Mouse (Mus musculus): Measurements from ENCODE around the gene Phf2. TPM values are rescaled to one million over a fixed set of nuclear protein-coding genes. Genes with fewer than 3 reads are reported as not detected.
A peak's percentile ranks its signal among the peaks of the same experiment; 100 is the strongest.

Phf2 gene
- total and polyA plus RNA-seq, 2 experiments from 2014 or later: 5.1 to 26.0 TPM

DNA sequence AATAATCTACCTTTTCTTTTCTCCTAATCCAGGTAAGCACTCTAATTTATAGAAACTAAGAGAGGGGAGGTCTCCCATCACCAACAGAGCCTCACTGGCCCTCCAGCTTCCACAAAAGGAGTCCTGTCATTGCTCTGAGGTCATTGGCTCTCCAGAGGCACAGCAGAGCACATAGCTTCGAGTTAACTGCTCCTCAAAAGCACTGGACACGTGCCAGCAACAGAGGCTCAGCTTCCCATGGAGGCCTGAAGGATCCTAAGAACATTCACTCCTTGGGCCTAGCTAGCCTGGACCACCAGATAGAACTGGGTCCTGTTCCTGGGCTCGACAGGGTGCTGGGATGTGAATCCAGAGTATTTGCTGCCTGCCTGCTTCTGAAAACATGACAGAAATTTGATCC is 21.8 kb downstream of the Phf2 start:
- H3K36me3 ChIP-seq (ENCODE audit: insufficient read depth, low read length): no peaks in the 10 kb centered on the region
- peak; percentile 71 for DNase-seq (ENCODE audit: low spot score)

DNA sequence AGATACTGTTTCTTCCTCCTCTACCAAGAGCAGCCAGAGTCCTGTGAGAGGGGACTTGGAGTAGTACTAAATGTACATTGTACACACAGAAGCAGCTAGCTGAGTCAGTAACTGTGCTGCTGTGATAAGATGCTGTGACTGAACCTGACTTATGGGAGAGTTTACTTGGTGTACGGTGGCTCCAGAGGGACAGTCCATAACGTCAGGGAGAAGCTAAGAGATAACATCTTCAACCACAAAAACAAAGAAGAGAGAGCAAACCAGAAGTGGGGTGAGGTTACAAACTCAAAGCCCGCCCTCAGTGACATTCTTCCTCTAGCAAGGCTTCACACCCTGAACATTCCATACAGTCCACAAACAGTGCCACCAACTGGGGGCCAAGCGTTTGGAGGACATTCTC is 25.6 kb downstream of the Phf2 start:
- Histone ChIP-seq H3K9ac (replicated peaks; ENCODE audit: low read length, poor library complexity, severe bottlenecking) (no peak overlapping the region), H3K4me2 (ENCODE audit: low read depth, low read length, poor library complexity, severe bottlenecking) (no peak overlapping the region), H3K36me3 (ENCODE audit: insufficient read depth, low read length) (no peaks in the 10 kb centered on the region), H3K9me3 (ENCODE audit: low read length) (no peaks in the 10 kb centered on the region), H3K27me3 (ENCODE audit: insufficient read depth, low read length) (no peaks in the 10 kb centered on the region), H3K4me1 (ENCODE audit: insufficient read depth, low read length) (0 out of 2 replicates have a peak, but pooled peaks cover 4% of the 10 kb centered on the region), H3K27ac (ENCODE audit: low read depth, low read length) (no peak overlapping the region), H3K4me3 (ENCODE audit: low read depth, low read length) (no peak overlapping the region)
- ATAC-seq (ENCODE audit: low FRiP score) (no peak), DNase-seq (ENCODE audit: low spot score) (no peak)
- WGBS: 76% methylated on average over 4 of the region's 4 CpGs
- no peak for TF ChIP-seq CTCF (IDR thresholded peaks at IDR 0.05)

More for the DNA sequence above, 21.8 kb downstream of the Phf2 start:
- TF ChIP-seq CTCF (IDR thresholded peaks at IDR 0.05): no peak
- H3K27ac ChIP-seq (ENCODE audit: low read depth, low read length): no peak overlapping the region
- ATAC-seq (ENCODE audit: low FRiP score): no peak
- H3K4me3 ChIP-seq (ENCODE audit: low read depth, low read length): no peak overlapping the region
- H3K9me3 ChIP-seq (ENCODE audit: low read length): no peaks in the 10 kb centered on the region
- H3K4me1 ChIP-seq (ENCODE audit: insufficient read depth, low read length): peaks cover 13% of the 10 kb centered on the region
- WGBS: 36% methylated on average over 3 of the region's 3 CpGs
- no peak overlapping the region for H3K9ac ChIP-seq (replicated peaks; ENCODE audit: low read length, poor library complexity, severe bottlenecking)
- H3K4me2 ChIP-seq (ENCODE audit: low read depth, low read length, poor library complexity, severe bottlenecking): no peak overlapping the region
- H3K27me3 ChIP-seq (ENCODE audit: insufficient read depth, low read length): no peaks in the 10 kb centered on the region

DNA sequence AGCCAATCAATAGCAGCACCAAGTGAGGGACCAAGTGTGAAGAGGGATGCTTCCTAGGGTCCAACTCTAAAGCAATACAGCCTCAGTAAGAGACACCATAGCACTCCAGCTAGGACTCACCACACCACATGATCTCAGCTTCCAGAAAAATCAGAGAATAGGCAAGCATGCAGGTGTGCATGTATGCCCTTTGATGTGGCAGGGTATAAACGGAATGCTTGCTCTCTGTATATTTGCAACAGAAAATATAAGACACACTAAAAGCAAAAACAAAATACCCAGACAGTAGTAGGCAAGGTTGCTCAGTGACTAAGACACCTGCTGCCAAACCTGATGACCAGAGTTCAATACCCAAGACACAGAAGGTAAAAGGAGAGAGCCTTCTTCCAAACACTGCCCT is 27.4 kb downstream of the Phf2 start:
- TF ChIP-seq CTCF (IDR thresholded peaks at IDR 0.05): no peak
- no peaks in the 10 kb centered on the region for H3K27me3 ChIP-seq (ENCODE audit: insufficient read depth, low read length)
- ATAC-seq (ENCODE audit: low FRiP score) (no peak), DNase-seq (ENCODE audit: low spot score) (no peak)
- no peaks in the 10 kb centered on the region for H3K36me3 ChIP-seq (ENCODE audit: insufficient read depth, low read length)
- WGBS: 88% methylated on average over 1 of the region's 1 CpGs
- H3K4me3 ChIP-seq (ENCODE audit: low read depth, low read length): no peak overlapping the region
- no peak overlapping the region for H3K27ac ChIP-seq (ENCODE audit: low read depth, low read length)
- no peak overlapping the region for H3K4me2 ChIP-seq (ENCODE audit: low read depth, low read length, poor library complexity, severe bottlenecking)
- no peaks in the 10 kb centered on the region for H3K4me1 ChIP-seq (ENCODE audit: insufficient read depth, low read length)
- no peaks in the 10 kb centered on the region for H3K9me3 ChIP-seq (ENCODE audit: low read length)
- no peak overlapping the region for H3K9ac ChIP-seq (replicated peaks; ENCODE audit: low read length, poor library complexity, severe bottlenecking)

DNA sequence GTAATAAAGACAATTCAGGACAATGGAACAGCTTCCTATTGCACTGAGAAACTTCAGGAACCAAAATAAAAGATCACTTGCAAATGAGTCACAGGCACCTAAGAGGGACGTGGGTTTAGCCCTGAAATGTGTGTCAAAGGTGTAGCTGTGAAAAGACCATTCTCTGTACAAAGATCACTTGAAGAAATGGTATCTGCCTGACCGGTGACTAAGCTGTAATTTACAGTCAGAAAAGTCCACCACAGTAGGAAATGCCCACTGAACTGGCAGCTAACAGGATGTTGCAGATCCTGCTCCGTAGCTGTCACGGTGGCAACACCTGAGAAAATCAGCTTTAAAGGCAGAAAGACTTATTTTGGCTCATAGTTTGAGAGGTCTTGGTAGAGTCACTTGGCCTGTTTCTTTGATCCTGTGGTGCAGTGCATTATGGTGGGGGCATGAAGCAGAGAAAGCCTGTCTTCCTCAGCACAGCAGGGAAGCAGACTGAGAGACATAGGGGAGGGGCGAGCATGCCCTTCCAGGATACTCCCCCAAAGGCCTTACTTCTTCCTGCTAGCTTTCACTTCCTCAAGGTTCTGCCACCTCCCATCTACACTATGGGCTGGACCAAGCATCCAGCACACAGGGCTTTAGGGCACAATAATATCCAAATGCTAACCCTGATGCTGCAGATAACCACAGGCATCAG is 28.9 kb downstream of the Phf2 start:
- Histone ChIP-seq H3K4me2 (ENCODE audit: low read depth, low read length, poor library complexity, severe bottlenecking) (no peak overlapping the region), H3K9ac (replicated peaks; ENCODE audit: low read length, poor library complexity, severe bottlenecking) (no peak overlapping the region), H3K4me1 (ENCODE audit: insufficient read depth, low read length) (no peaks in the 10 kb centered on the region), H3K27ac (ENCODE audit: low read depth, low read length) (no peak overlapping the region), H3K36me3 (ENCODE audit: insufficient read depth, low read length) (no peaks in the 10 kb centered on the region), H3K27me3 (ENCODE audit: insufficient read depth, low read length) (no peaks in the 10 kb centered on the region), H3K9me3 (ENCODE audit: low read length) (no peaks in the 10 kb centered on the region), H3K4me3 (ENCODE audit: low read depth, low read length) (no peak overlapping the region)
- WGBS: 65% methylated on average over 5 of the region's 5 CpGs
- TF ChIP-seq CTCF (IDR thresholded peaks at IDR 0.05): no peak
- no peak for DNase-seq (ENCODE audit: low spot score)
- ATAC-seq (ENCODE audit: low FRiP score): no peak

DNA sequence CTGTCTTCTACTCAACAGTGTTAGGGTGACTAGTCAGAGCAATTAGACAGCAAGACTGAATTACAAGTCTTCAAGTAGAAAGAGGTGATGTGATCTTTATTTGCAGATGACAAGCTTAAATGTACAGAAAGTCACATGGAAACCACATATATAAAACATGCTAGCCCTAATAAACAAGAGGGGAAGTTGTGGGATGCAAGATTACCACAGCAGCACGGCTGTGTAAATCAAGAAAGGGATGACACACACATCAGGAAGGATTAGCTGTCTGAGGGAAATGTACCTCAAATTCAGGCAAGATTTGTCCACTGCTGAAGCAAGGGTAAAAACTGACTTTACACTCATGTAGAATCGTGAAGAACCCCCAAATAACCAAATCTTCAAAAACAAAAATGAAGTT is 32.6 kb downstream of the Phf2 start:
- ATAC-seq (ENCODE audit: low FRiP score): no peak

DNA sequence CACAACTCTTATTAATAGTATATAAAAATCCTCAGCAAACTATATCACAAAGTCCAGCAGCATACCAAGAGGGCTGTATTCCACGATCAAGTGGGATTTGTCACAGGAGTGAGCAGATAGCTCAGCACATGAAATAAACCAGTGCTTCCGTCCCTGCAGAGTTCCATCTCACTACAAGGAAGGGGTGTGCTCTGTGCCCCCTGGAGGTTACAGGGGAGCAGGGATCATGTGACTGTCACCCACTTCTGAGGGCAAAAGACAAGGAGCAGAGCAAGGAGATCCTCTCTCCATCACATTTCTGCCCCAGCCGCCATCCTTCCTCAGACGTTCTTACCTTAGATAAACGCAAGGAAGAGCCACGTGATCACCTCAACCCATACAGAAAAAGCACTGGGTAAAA is 33.4 kb downstream of the Phf2 start:
- TF ChIP-seq CTCF (IDR thresholded peaks at IDR 0.05): no peak
- WGBS: 93% methylated on average over 6 of the region's 6 CpGs
- no peaks in the 10 kb centered on the region for H3K9me3 ChIP-seq (ENCODE audit: low read length)
- no peak overlapping the region for H3K4me2 ChIP-seq (ENCODE audit: low read depth, low read length, poor library complexity, severe bottlenecking)
- 0 out of 2 replicates have a peak, but pooled peaks cover 4% of the 10 kb centered on the region for H3K36me3 ChIP-seq (ENCODE audit: insufficient read depth, low read length)
- no peak overlapping the region for H3K27ac ChIP-seq (ENCODE audit: low read depth, low read length)
- H3K4me1 ChIP-seq (ENCODE audit: insufficient read depth, low read length): no peaks in the 10 kb centered on the region
- no peak for ATAC-seq (ENCODE audit: low FRiP score)
- no peak overlapping the region for H3K9ac ChIP-seq (replicated peaks; ENCODE audit: low read length, poor library complexity, severe bottlenecking)
- no peak for DNase-seq (ENCODE audit: low spot score)
- H3K4me3 ChIP-seq (ENCODE audit: low read depth, low read length): no peak overlapping the region
- no peaks in the 10 kb centered on the region for H3K27me3 ChIP-seq (ENCODE audit: insufficient read depth, low read length)

More for the DNA sequence above, 32.6 kb downstream of the Phf2 start:
- Histone ChIP-seq H3K27ac (ENCODE audit: low read depth, low read length) (no peak overlapping the region), H3K9me3 (ENCODE audit: low read length) (no peaks in the 10 kb centered on the region), H3K36me3 (ENCODE audit: insufficient read depth, low read length) (0 out of 2 replicates have a peak, but pooled peaks cover 4% of the 10 kb centered on the region), H3K9ac (replicated peaks; ENCODE audit: low read length, poor library complexity, severe bottlenecking) (no peak overlapping the region), H3K27me3 (ENCODE audit: insufficient read depth, low read length) (no peaks in the 10 kb centered on the region), H3K4me1 (ENCODE audit: insufficient read depth, low read length) (no peaks in the 10 kb centered on the region), H3K4me2 (ENCODE audit: low read depth, low read length, poor library complexity, severe bottlenecking) (no peak overlapping the region), H3K4me3 (ENCODE audit: low read depth, low read length) (no peak overlapping the region)
- no peak for TF ChIP-seq CTCF (IDR thresholded peaks at IDR 0.05)
- WGBS: 78% methylated on average over 2 of the region's 2 CpGs
- no peak for DNase-seq (ENCODE audit: low spot score)

Measured in midbrain, postnatal 0 days (tissue).